Mouse (Mus musculus) erythroblast, embryonic 14.5 days (primary cell): ENCODE data around the gene Thsd4. TPM values are rescaled to one million over a fixed set of nuclear protein-coding genes. Genes with fewer than 3 reads are reported as not detected.

ENCODE experiments used
- H3K27me3 ChIP-seq: 2 replicates; pipeline ENCODE4 v1.6.1; 2012; ENCODE audit warnings: inconsistent platforms; ENCODE audit not compliant: control insufficient read depth
- H3K36me3 ChIP-seq: 2 replicates; pipeline ENCODE4 v1.6.1; 2012; ENCODE audit warnings: mild to moderate bottlenecking, inconsistent platforms; ENCODE audit not compliant: control insufficient read depth
- H3K4me1 ChIP-seq: 2 replicates; pipeline ENCODE4 v1.6.1; 2012; ENCODE audit warnings: inconsistent platforms; ENCODE audit not compliant: control insufficient read depth
- H3K4me3 ChIP-seq: replicated peaks from 2 replicates; pipeline ENCODE3; 2012; ENCODE audit warnings: moderate library complexity, mild to moderate bottlenecking, inconsistent platforms
- H3K9me3 ChIP-seq: 2 replicates; pipeline ENCODE4 v1.6.1; 2012; ENCODE audit warnings: low read length, inconsistent platforms, mixed read lengths; ENCODE audit not compliant: control insufficient read depth
- GATA1 ChIP-seq: IDR thresholded peaks from 2 replicates; pipeline ENCODE4 v1.6.1; 2012; ENCODE audit warnings: low read length, inconsistent platforms, mixed read lengths
- TAL1 ChIP-seq: IDR thresholded peaks from 3 replicates; pipeline ENCODE4 v1.6.1; 2012; ENCODE audit warnings: low read length, inconsistent platforms, mixed read lengths
- polyA plus RNA-seq: library from polyadenylated mRNA; stranded (reverse); fragments of >175 nt; gene quantifications from 2 replicates; pipeline ENCODE4 v1.2.3, GENCODE M21; 2012

Thsd4 gene
- polyA plus RNA-seq, 1 experiment = 0.01 TPM

GRCm38 (mm10) chr9:60024971-60025370 is 496.9 kb downstream of the Thsd4 start:
- H3K9me3 ChIP-seq = no peaks in the 10 kb centered on the region
- no peak overlapping the region for H3K4me3 ChIP-seq
- no peak for TF ChIP-seq GATA1
- H3K4me1 ChIP-seq = no peaks in the 10 kb centered on the region
- no peaks in the 10 kb centered on the region for H3K36me3 ChIP-seq
- no peaks in the 10 kb centered on the region for H3K27me3 ChIP-seq

- Histone ChIP-seq H3K36me3 (no peaks in the 10 kb centered on the region), H3K4me1 (no peaks in the 10 kb centered on the region), H3K27me3 (no peaks in the 10 kb centered on the region), H3K9me3 (no peaks in the 10 kb centered on the region), H3K4me3 (no peak overlapping the region)
- TF ChIP-seq GATA1 (no peak), TAL1 (no peak)
Observed at GRCm38 (mm10) chr9:60024545-60024944, 497.3 kb downstream of the Thsd4 start.

DNA sequence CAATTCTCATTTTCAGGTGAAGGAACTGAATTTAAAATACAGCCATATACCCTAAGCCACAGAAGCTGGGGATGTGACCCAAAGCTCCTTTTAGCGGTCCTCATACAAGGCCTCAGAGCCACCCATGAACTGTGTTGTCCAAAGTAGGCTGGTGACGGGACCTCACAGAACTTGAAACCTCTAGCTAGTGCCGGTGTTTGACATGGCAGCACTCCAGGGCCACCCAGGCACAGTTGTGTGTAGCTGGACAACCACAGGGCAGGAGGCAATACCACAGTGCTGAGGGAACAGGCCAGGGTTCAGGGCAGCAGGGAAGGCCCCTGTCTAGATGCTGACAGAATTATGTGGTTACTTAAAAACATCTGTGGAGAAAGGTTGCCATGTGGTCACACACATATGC is 499.5 kb downstream of the Thsd4 start:
- Histone ChIP-seq H3K4me3 (no peak overlapping the region), H3K4me1 (no peaks in the 10 kb centered on the region), H3K9me3 (no peaks in the 10 kb centered on the region), H3K27me3 (no peaks in the 10 kb centered on the region), H3K36me3 (no peaks in the 10 kb centered on the region)
- no peak for TF ChIP-seq TAL1
- no peak for TF ChIP-seq GATA1

GRCm38 (mm10) chr9:60020444-60020843 is 501.4 kb downstream of the Thsd4 start:
- Histone ChIP-seq H3K9me3 (no peaks in the 10 kb centered on the region), H3K36me3 (no peaks in the 10 kb centered on the region), H3K4me1 (no peaks in the 10 kb centered on the region), H3K4me3 (no peak overlapping the region), H3K27me3 (no peaks in the 10 kb centered on the region)
- TF ChIP-seq GATA1 = no peak
- no peak for TF ChIP-seq TAL1

DNA sequence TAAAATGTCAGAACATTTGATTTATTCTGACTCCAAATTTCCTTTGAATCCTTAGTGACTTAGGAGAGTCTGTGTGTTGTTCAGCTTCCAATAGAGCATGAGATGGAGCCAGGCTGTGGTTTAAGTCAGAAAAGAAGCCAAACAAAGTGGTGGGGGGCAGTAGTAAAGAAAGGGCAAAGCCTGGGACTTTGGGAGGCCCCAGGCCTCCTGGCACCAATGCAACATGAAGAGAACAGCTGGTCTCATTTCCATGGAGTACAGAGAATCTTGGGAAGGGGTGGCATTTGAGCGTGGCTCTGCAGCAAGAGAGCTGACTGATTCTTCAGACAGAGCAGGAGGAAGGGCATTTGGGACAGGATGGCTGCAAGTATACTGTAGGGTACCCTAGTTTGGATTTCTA is 511.6 kb downstream of the Thsd4 start:
- H3K9me3 ChIP-seq = no peaks in the 10 kb centered on the region
- H3K36me3 ChIP-seq = no peaks in the 10 kb centered on the region
- H3K4me3 ChIP-seq = no peak overlapping the region
- no peak for TF ChIP-seq TAL1
- no peak for TF ChIP-seq GATA1
- H3K27me3 ChIP-seq = no peaks in the 10 kb centered on the region
- H3K4me1 ChIP-seq = no peaks in the 10 kb centered on the region

GRCm38 (mm10) chr9:60008936-60009335 is 512.9 kb downstream of the Thsd4 start:
- no peaks in the 10 kb centered on the region for H3K4me1 ChIP-seq
- no peaks in the 10 kb centered on the region for H3K36me3 ChIP-seq
- no peak overlapping the region for H3K4me3 ChIP-seq
- no peak for TF ChIP-seq TAL1
- no peak for TF ChIP-seq GATA1
- no peaks in the 10 kb centered on the region for H3K9me3 ChIP-seq
- no peaks in the 10 kb centered on the region for H3K27me3 ChIP-seq

DNA sequence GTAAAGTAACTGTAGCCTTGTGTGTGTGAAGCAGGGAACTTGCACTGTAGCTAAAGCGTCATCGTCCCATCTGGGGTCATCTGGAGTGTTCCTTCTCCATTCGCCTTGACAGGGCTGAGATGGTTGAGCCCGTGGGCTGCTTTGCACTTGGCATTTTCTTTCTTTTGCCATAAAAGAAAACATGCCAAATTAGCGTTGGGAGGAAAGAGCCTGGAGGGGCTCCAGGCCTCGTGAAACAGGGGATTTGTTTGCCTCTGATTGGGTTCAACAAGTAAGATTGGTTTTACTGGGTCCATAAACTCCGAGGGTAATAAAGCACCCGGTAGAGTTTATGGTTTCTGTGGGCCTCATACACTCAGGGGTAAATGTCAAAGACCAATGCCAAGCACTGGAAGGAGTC is 519.5 kb downstream of the Thsd4 start:
- Histone ChIP-seq H3K4me3 (no peak overlapping the region), H3K9me3 (no peaks in the 10 kb centered on the region), H3K4me1 (no peaks in the 10 kb centered on the region), H3K27me3 (no peaks in the 10 kb centered on the region), H3K36me3 (no peaks in the 10 kb centered on the region)
- TF ChIP-seq TAL1 (no peak), GATA1 (no peak)

- H3K4me3 ChIP-seq = no peak overlapping the region
- H3K36me3 ChIP-seq = no peaks in the 10 kb centered on the region
- H3K4me1 ChIP-seq = no peaks in the 10 kb centered on the region
- no peaks in the 10 kb centered on the region for H3K27me3 ChIP-seq
- TF ChIP-seq TAL1 = no peak
- no peak for TF ChIP-seq GATA1
- no peaks in the 10 kb centered on the region for H3K9me3 ChIP-seq
Observed at GRCm38 (mm10) chr9:60001444-60001843, 520.4 kb downstream of the Thsd4 start.

- Histone ChIP-seq H3K27me3 (no peaks in the 10 kb centered on the region), H3K4me3 (no peak overlapping the region), H3K36me3 (no peaks in the 10 kb centered on the region), H3K9me3 (no peaks in the 10 kb centered on the region), H3K4me1 (no peaks in the 10 kb centered on the region)
- TF ChIP-seq GATA1 = no peak
Observed at GRCm38 (mm10) chr9:59997725-59998124, 524.1 kb downstream of the Thsd4 start.

DNA sequence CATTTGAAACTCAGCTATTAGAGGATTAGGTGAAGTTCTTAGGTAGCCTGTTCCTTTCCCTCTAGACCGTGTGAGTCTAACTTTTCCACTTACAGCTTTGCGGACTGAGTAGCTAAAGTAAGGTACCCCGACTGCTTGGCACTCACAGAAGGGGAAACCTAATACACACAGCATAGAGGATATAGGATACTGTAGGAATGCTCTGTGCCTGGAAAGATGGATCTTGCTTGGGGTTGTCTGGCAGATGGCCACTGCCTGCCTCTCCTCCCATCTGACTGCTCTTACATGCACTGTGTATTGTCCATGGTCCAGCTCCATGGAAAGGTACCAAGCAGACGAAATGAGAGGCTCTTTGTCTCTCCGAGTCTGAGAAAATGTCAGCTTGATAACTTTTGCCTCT is 530.4 kb downstream of the Thsd4 start:
- H3K27me3 ChIP-seq = no peaks in the 10 kb centered on the region
- no peak for TF ChIP-seq TAL1
- TF ChIP-seq GATA1 = no peak
- H3K4me3 ChIP-seq = no peak overlapping the region
- H3K9me3 ChIP-seq = no peaks in the 10 kb centered on the region
- H3K4me1 ChIP-seq = no peaks in the 10 kb centered on the region
- H3K36me3 ChIP-seq = no peaks in the 10 kb centered on the region
